Mouse (Mus musculus) CH12.LX (cell line): ENCODE measurements around the gene Ubap1. TPM values are rescaled to one million over a fixed set of nuclear protein-coding genes. Genes with fewer than 3 reads are reported as not detected.

ENCODE experiments used
- DNase-seq: peaks from one replicate; pipeline ENCODE4 v3.0.0-alpha.2; 2013; ENCODE audit errors: extremely low read depth
- H3K27ac ChIP-seq: 2 replicates; pipeline ENCODE4 v1.5.1; 2012; ENCODE audit warnings: low read depth, mild to moderate bottlenecking, control low read depth, moderate library complexity; ENCODE audit not compliant: insufficient read depth
- H3K27me3 ChIP-seq: replicated peaks from 2 replicates; pipeline ENCODE3; 2012; ENCODE audit warnings: inconsistent platforms
- H3K36me3 ChIP-seq, 2 experiments: replicated peaks in 1 of 2; 2 replicates each; pipeline versions ENCODE3 to v1.6.1; 2012; ENCODE audit warnings: inconsistent platforms in 1 of 2, low read length in 1 of 2, mild to moderate bottlenecking in 1 of 2, mixed read lengths in 1 of 2, moderate library complexity in 1 of 2; ENCODE audit not compliant: control insufficient read depth in 1 of 2, insufficient read depth in 1 of 2
- H3K4me1 ChIP-seq, 2 experiments: 2 replicates each; pipeline ENCODE4 v1.6.1; 2012; ENCODE audit warnings: inconsistent platforms in 1 of 2, moderate library complexity in 1 of 2; ENCODE audit not compliant: insufficient read depth in 2 of 2, control insufficient read depth in 1 of 2
- H3K4me2 ChIP-seq: 2 replicates; pipeline ENCODE4 v1.6.1; 2012; ENCODE audit warnings: low read depth, mild to moderate bottlenecking, control low read depth; ENCODE audit not compliant: poor library complexity, insufficient read depth, severe bottlenecking
- H3K4me3 ChIP-seq, 3 experiments: fragments of 150-350 bp in 1 of 3; sonication (generic) in 1 of 3; replicated peaks in 1 of 3; 2 replicates each; pipeline versions ENCODE3 to v1.5.1; 2011 to 2012; ENCODE audit warnings: low read depth in 2 of 3, low read length in 2 of 3, mild to moderate bottlenecking in 2 of 3, moderate library complexity in 2 of 3, control low read depth in 1 of 3, improper control_type of control experiment in 1 of 3, inconsistent platforms in 1 of 3, mixed read lengths in 1 of 3; ENCODE audit not compliant: poor library complexity in 1 of 3
- H3K79me2 ChIP-seq: replicated peaks from 2 replicates; pipeline ENCODE4 v1.6.1; 2012; ENCODE audit warnings: mild to moderate bottlenecking, moderate library complexity; ENCODE audit not compliant: control insufficient read depth, poor library complexity, insufficient read depth, severe bottlenecking; ENCODE audit errors: extremely low read depth
- H3K9ac ChIP-seq: 2 replicates; pipeline ENCODE4 v1.6.1; 2012; ENCODE audit warnings: low read depth, mild to moderate bottlenecking, control low read depth, moderate library complexity; ENCODE audit not compliant: insufficient read depth
- H3K9me3 ChIP-seq: replicated peaks from 2 replicates; pipeline ENCODE3; 2012; ENCODE audit warnings: low read length, inconsistent platforms, mixed read lengths
- KAT2A ChIP-seq: IDR thresholded peaks from 2 replicates; pipeline ENCODE4 v1.6.1; 2012; ENCODE audit warnings: low read length, improper control_type of control experiment, inconsistent platforms; ENCODE audit not compliant: insufficient replicate concordance
- MAFK ChIP-seq: IDR thresholded peaks from 2 replicates; pipeline ENCODE4 v1.6.1; 2011; ENCODE audit warnings: low read length, improper control_type of control experiment; ENCODE audit not compliant: insufficient replicate concordance
- dilution Hi-C: fragments of 300-500 bp; cut with MboI; formaldehyde crosslinking; loops from 2 replicates; pipeline ENCODE4 v1.14.3; 2020; ENCODE audit warnings: low sequenced_read_pairs; ENCODE audit not compliant: extremely low pct_unique_long_range_greater_than_20kb, extremely low pct_ligation_motif_present
- in situ Hi-C: fragments of 300-500 bp; cut with MboI; formaldehyde crosslinking; loops from 3 replicates; pipeline ENCODE4 v1.14.3; 2019; ENCODE audit warnings: low sequenced_read_pairs, low pct_ligation_motif_present, low pct_unique_long_range_greater_than_20kb, mixed read lengths
- polyA plus RNA-seq: library from polyadenylated mRNA; unstranded; fragments of >175 nt; gene quantifications from 2 replicates; pipeline ENCODE4 v1.2.1, GENCODE M21; 2012; ENCODE audit warnings: low read depth; ENCODE audit not compliant: insufficient read length
- total RNA-seq, 2 experiments: library from RNA; depleted of rRNA; stranded (reverse); fragments of 300-350 nt in 1 of 2; fragments of >200 nt in 1 of 2; gene quantifications; 2 replicates each; pipeline ENCODE4 v1.2.3; 2012 to 2014

Ubap1 gene
- total and polyA plus RNA-seq, 3 experiments: 11.5 to 22.3 (median 17.5) TPM

GRCm38 (mm10) chr4:41438931-41439330, 90.1 kb downstream of the Ubap1 start:
- no peak overlapping the region for H3K4me3 ChIP-seq
- H3K27ac ChIP-seq: no peak overlapping the region
- in situ Hi-C loops (no loop called here), dilution Hi-C loops (no loop called here)
- no peak for TF ChIP-seq KAT2A
- TF ChIP-seq MAFK: peak; percentile 67; the same call in 1 of the 2 replicates
- no peaks in the 10 kb centered on the region for H3K27me3 ChIP-seq
- H3K4me1 ChIP-seq: peaks cover 0 to 8% of the 10 kb centered on the region in 2 experiments; a peak in 2 of 4 replicates
- DNase-seq: no peak
- H3K9ac ChIP-seq: no peak overlapping the region
- H3K4me2 ChIP-seq: no peak overlapping the region
- H3K9me3 ChIP-seq: no peaks in the 10 kb centered on the region
- peaks cover 0 to 10% of the 10 kb centered on the region in 2 experiments for H3K36me3 ChIP-seq
- H3K79me2 ChIP-seq: no peaks in the 10 kb centered on the region

Other genes with a start within 250 kb of the Ubap1 start
- 30.0 and 38.1 TPM in 2 replicates for gene Nol6, start 224.5 kb upstream of the Ubap1 start, total RNA-seq (2012; rRNA removed)
- gene Nol6, start 224.5 kb upstream of the Ubap1 start, total RNA-seq (2014; rRNA removed): 22.0 and 24.7 TPM in 2 replicates
- 79.3 and 81.5 TPM in 2 replicates for gene Nol6, start 224.5 kb upstream of the Ubap1 start, polyA plus RNA-seq
- 30.4 and 31.7 TPM in 2 replicates for gene Ube2r2, start 213.3 kb upstream of the Ubap1 start, total RNA-seq (2012; rRNA removed)
- 38.9 and 53.7 TPM in 2 replicates for gene Ube2r2, start 213.3 kb upstream of the Ubap1 start, total RNA-seq (2014; rRNA removed)
- 83.7 and 90.9 TPM in 2 replicates for gene Ube2r2, start 213.3 kb upstream of the Ubap1 start, polyA plus RNA-seq
- gene Ubap2, start 73.9 kb upstream of the Ubap1 start, total RNA-seq (2012; rRNA removed): 17.2 and 17.4 TPM in 2 replicates
- 5.4 and 5.7 TPM in 2 replicates for gene Ubap2, start 73.9 kb upstream of the Ubap1 start, total RNA-seq (2014; rRNA removed)
- gene Ubap2, start 73.9 kb upstream of the Ubap1 start, polyA plus RNA-seq: 115 and 135 TPM in 2 replicates
- 24.3 and 31.3 TPM in 2 replicates for gene Dcaf12, start 34.1 kb upstream of the Ubap1 start, total RNA-seq (2012; rRNA removed)
- 30.8 and 33.7 TPM in 2 replicates for gene Dcaf12, start 34.1 kb upstream of the Ubap1 start, total RNA-seq (2014; rRNA removed)
- gene Dcaf12, start 34.1 kb upstream of the Ubap1 start, polyA plus RNA-seq: 36.7 and 42.0 TPM in 2 replicates
- gene Kif24, start 115.9 kb downstream of the Ubap1 start, total RNA-seq (2012; rRNA removed): 8.6 and 9.1 TPM in 2 replicates
- 5.5 and 6.4 TPM in 2 replicates for gene Kif24, start 115.9 kb downstream of the Ubap1 start, total RNA-seq (2014; rRNA removed)
- 7.9 and 8.4 TPM in 2 replicates for gene Kif24, start 115.9 kb downstream of the Ubap1 start, polyA plus RNA-seq
- 26.5 and 27.9 TPM in 2 replicates for gene Nudt2, start 116.2 kb downstream of the Ubap1 start, total RNA-seq (2012; rRNA removed)
- gene Nudt2, start 116.2 kb downstream of the Ubap1 start, total RNA-seq (2014; rRNA removed): 40.2 and 47.1 TPM in 2 replicates
- gene Nudt2, start 116.2 kb downstream of the Ubap1 start, polyA plus RNA-seq: 21.7 and 23.2 TPM in 2 replicates
- 0.04 TPM in 2 replicates for gene AI464131, start 154.1 kb downstream of the Ubap1 start, total RNA-seq (2012; rRNA removed)
- gene AI464131, start 154.1 kb downstream of the Ubap1 start, total RNA-seq (2014; rRNA removed): not detected in 2 replicates
- 0.10 TPM in 1 of 2 replicates, not detected in the other for gene AI464131, start 154.1 kb downstream of the Ubap1 start, polyA plus RNA-seq
- not detected in 2 replicates for gene 1110017D15Rik, start 168.3 kb downstream of the Ubap1 start, total RNA-seq (2012; rRNA removed)
- not detected in 2 replicates for gene 1110017D15Rik, start 168.3 kb downstream of the Ubap1 start, total RNA-seq (2014; rRNA removed)
- gene 1110017D15Rik, start 168.3 kb downstream of the Ubap1 start, polyA plus RNA-seq: not detected in 2 replicates
- gene Fam219a, start 220.5 kb downstream of the Ubap1 start, total RNA-seq (2012; rRNA removed): 1.2 and 1.6 TPM in 2 replicates
- 0.11 and 0.20 TPM in 2 replicates for gene Fam219a, start 220.5 kb downstream of the Ubap1 start, total RNA-seq (2014; rRNA removed)
- gene Fam219a, start 220.5 kb downstream of the Ubap1 start, polyA plus RNA-seq: 1.5 and 1.8 TPM in 2 replicates
- gene Dnaic1, start 220.8 kb downstream of the Ubap1 start, total RNA-seq (2012; rRNA removed): 0.42 and 0.89 TPM in 2 replicates
- gene Dnaic1, start 220.8 kb downstream of the Ubap1 start, total RNA-seq (2014; rRNA removed): 0.34 and 1.1 TPM in 2 replicates
- gene Dnaic1, start 220.8 kb downstream of the Ubap1 start, polyA plus RNA-seq: 3.7 and 4.1 TPM in 2 replicates